Mouse (Mus musculus): ENCODE results near the gene Slc12a1. TPM values are rescaled to one million over a fixed set of nuclear protein-coding genes. Genes with fewer than 3 reads are reported as not detected.

Slc12a1 gene
- polyA plus RNA-seq, 1 experiment from 2014 or later: not detected

- DNase-seq (ENCODE audit: low spot score): no peak
- Histone ChIP-seq H3K9me3 (no peaks in the 10 kb centered on the region), H3K27me3 (ENCODE audit: insufficient read depth, poor library complexity, severe bottlenecking) (no peaks in the 10 kb centered on the region), H3K4me3 (no peak overlapping the region), H3K36me3 (no peaks in the 10 kb centered on the region), H3K27ac (no peak overlapping the region), H3K4me1 (no peaks in the 10 kb centered on the region)
- 84% methylated on average over 1 of the region's 1 CpGs for WGBS
Measured at GRCm38 (mm10) chr2:125218566-125218965, 66.3 kb downstream of the Slc12a1 start.

GRCm38 (mm10) chr2:125219268-125219667 is 67.0 kb downstream of the Slc12a1 start:
- WGBS: 69% methylated on average over 3 of the region's 3 CpGs
- Histone ChIP-seq H3K9me3 (no peaks in the 10 kb centered on the region), H3K36me3 (no peaks in the 10 kb centered on the region), H3K4me1 (no peaks in the 10 kb centered on the region), H3K27me3 (ENCODE audit: insufficient read depth, poor library complexity, severe bottlenecking) (no peaks in the 10 kb centered on the region), H3K4me3 (no peak overlapping the region), H3K27ac (no peak overlapping the region)
- DNase-seq (ENCODE audit: low spot score): no peak

- H3K36me3 ChIP-seq: no peaks in the 10 kb centered on the region
- 71% methylated on average over 1 of the region's 1 CpGs for WGBS
- no peak for DNase-seq (ENCODE audit: low spot score)
- no peaks in the 10 kb centered on the region for H3K4me1 ChIP-seq
- H3K9me3 ChIP-seq: no peaks in the 10 kb centered on the region
- no peak overlapping the region for H3K4me3 ChIP-seq
- no peaks in the 10 kb centered on the region for H3K27me3 ChIP-seq (ENCODE audit: insufficient read depth, poor library complexity, severe bottlenecking)
- no peak overlapping the region for H3K27ac ChIP-seq
Measured at GRCm38 (mm10) chr2:125221673-125222072, 69.4 kb downstream of the Slc12a1 start.

- 55% methylated on average over 11 of the region's 11 CpGs for WGBS
- no peak overlapping the region for H3K27ac ChIP-seq
- no peaks in the 10 kb centered on the region; the same call in 1 of the 2 replicates for H3K4me1 ChIP-seq
- no peak for DNase-seq (ENCODE audit: low spot score)
- no peak overlapping the region for H3K4me3 ChIP-seq
- no peaks in the 10 kb centered on the region for H3K9me3 ChIP-seq
- H3K36me3 ChIP-seq: no peaks in the 10 kb centered on the region
- no peaks in the 10 kb centered on the region for H3K27me3 ChIP-seq (ENCODE audit: insufficient read depth, poor library complexity, severe bottlenecking)
Measured at GRCm38 (mm10) chr2:125228472-125229409, 76.4 kb downstream of the Slc12a1 start.

GRCm38 (mm10) chr2:125232183-125232582 is 79.9 kb downstream of the Slc12a1 start:
- Histone ChIP-seq H3K27ac (no peak overlapping the region), H3K27me3 (ENCODE audit: insufficient read depth, poor library complexity, severe bottlenecking) (no peaks in the 10 kb centered on the region), H3K4me1 (no peaks in the 10 kb centered on the region; the same call in 1 of the 2 replicates), H3K36me3 (no peaks in the 10 kb centered on the region), H3K4me3 (no peak overlapping the region), H3K9me3 (no peaks in the 10 kb centered on the region)
- WGBS: 79% methylated on average over 4 of the region's 4 CpGs
- no peak for DNase-seq (ENCODE audit: low spot score)

- H3K27ac ChIP-seq: no peak overlapping the region
- 82% methylated on average over 2 of the region's 2 CpGs for WGBS
- H3K27me3 ChIP-seq (ENCODE audit: insufficient read depth, poor library complexity, severe bottlenecking): no peaks in the 10 kb centered on the region
- no peak overlapping the region for H3K4me3 ChIP-seq
- no peak for DNase-seq (ENCODE audit: low spot score)
- H3K9me3 ChIP-seq: no peaks in the 10 kb centered on the region
- no peaks in the 10 kb centered on the region for H3K36me3 ChIP-seq
- no peaks in the 10 kb centered on the region; the same call in 1 of the 2 replicates for H3K4me1 ChIP-seq
Measured at GRCm38 (mm10) chr2:125233537-125233936, 81.2 kb downstream of the Slc12a1 start.

GRCm38 (mm10) chr2:125234049-125234448 is 81.7 kb downstream of the Slc12a1 start:
- Histone ChIP-seq H3K27ac (no peak overlapping the region), H3K4me1 (no peaks in the 10 kb centered on the region; the same call in 1 of the 2 replicates), H3K9me3 (no peaks in the 10 kb centered on the region), H3K36me3 (no peaks in the 10 kb centered on the region), H3K4me3 (no peak overlapping the region), H3K27me3 (ENCODE audit: insufficient read depth, poor library complexity, severe bottlenecking) (no peaks in the 10 kb centered on the region)
- 80% methylated on average over 2 of the region's 2 CpGs for WGBS
- DNase-seq (ENCODE audit: low spot score): no peak

GRCm38 (mm10) chr2:125245545-125246285 is 93.4 kb downstream of the Slc12a1 start:
- peak; percentile 16 for DNase-seq (ENCODE audit: low spot score)
- 92% methylated on average over 3 of the region's 3 CpGs for WGBS
- H3K4me1 ChIP-seq: peaks cover 16% of the 10 kb centered on the region; the same call in 1 of the 2 replicates
- peaks cover 12% of the 10 kb centered on the region for H3K36me3 ChIP-seq
- H3K27me3 ChIP-seq (ENCODE audit: insufficient read depth, poor library complexity, severe bottlenecking): no peaks in the 10 kb centered on the region
- H3K9me3 ChIP-seq: no peaks in the 10 kb centered on the region
- H3K27ac ChIP-seq: peak overlapping the region; percentile 96; the same call in 1 of the 2 replicates
- no peak overlapping the region for H3K4me3 ChIP-seq

GRCm38 (mm10) chr2:125246669-125247068 is 94.4 kb downstream of the Slc12a1 start:
- Histone ChIP-seq H3K4me3 (peak overlapping the region; percentile 86), H3K27me3 (ENCODE audit: insufficient read depth, poor library complexity, severe bottlenecking) (no peaks in the 10 kb centered on the region), H3K9me3 (no peaks in the 10 kb centered on the region), H3K36me3 (peaks cover 21% of the 10 kb centered on the region), H3K4me1 (peaks cover 16% of the 10 kb centered on the region; the same call in 1 of the 2 replicates), H3K27ac (peak overlapping the region; percentile 96)
- WGBS: 20% methylated on average over 9 of the region's 9 CpGs
- peak; percentile 61 for DNase-seq (ENCODE audit: low spot score)

- DNase-seq (ENCODE audit: low spot score): peak; percentile 98
- WGBS: under 1% methylated on average over 95 of the region's 96 CpGs
- no peaks in the 10 kb centered on the region for H3K9me3 ChIP-seq
- peak within 1 kb of the TSS; percentile 96 for H3K27ac ChIP-seq
- H3K4me3 ChIP-seq: peak within 1 kb of the TSS; percentile 86
- no peaks in the 10 kb centered on the region for H3K27me3 ChIP-seq (ENCODE audit: insufficient read depth, poor library complexity, severe bottlenecking)
- peaks cover 27% of the 10 kb centered on the region for H3K36me3 ChIP-seq
- H3K4me1 ChIP-seq: peaks cover 16% of the 10 kb centered on the region; the same call in 1 of the 2 replicates
Measured at GRCm38 (mm10) chr2:125247108-125247961, 95.0 kb downstream of the Slc12a1 start, which contains the start of gene Dut. Gene Dut, plus strand, starts transcription at chr2:125247190.

GRCm38 (mm10) chr2:125247962-125248235 is 95.6 kb downstream of the Slc12a1 start:
- peaks cover 32% of the 10 kb centered on the region for H3K36me3 ChIP-seq
- peak overlapping the region; percentile 86 for H3K4me3 ChIP-seq
- H3K27me3 ChIP-seq (ENCODE audit: insufficient read depth, poor library complexity, severe bottlenecking): no peaks in the 10 kb centered on the region
- H3K9me3 ChIP-seq: no peaks in the 10 kb centered on the region
- DNase-seq (ENCODE audit: low spot score): no peak
- WGBS: under 1% methylated on average over 9 of the region's 9 CpGs
- peaks cover 16% of the 10 kb centered on the region; the same call in 1 of the 2 replicates for H3K4me1 ChIP-seq
- peak overlapping the region; percentile 96 for H3K27ac ChIP-seq

GRCm38 (mm10) chr2:125248256-125248655 is 96.0 kb downstream of the Slc12a1 start:
- peak; percentile 70 for DNase-seq (ENCODE audit: low spot score)

More at GRCm38 (mm10) chr2:125248256-125248655, 96.0 kb downstream of the Slc12a1 start:
- H3K4me1 ChIP-seq: peaks cover 16% of the 10 kb centered on the region; the same call in 1 of the 2 replicates
- WGBS: under 1% methylated on average over 8 of the region's 8 CpGs
- no peaks in the 10 kb centered on the region for H3K27me3 ChIP-seq (ENCODE audit: insufficient read depth, poor library complexity, severe bottlenecking)
- peak overlapping the region; percentile 96 for H3K27ac ChIP-seq
- H3K4me3 ChIP-seq: peak overlapping the region; percentile 86
- H3K36me3 ChIP-seq: peaks cover 35% of the 10 kb centered on the region
- H3K9me3 ChIP-seq: no peaks in the 10 kb centered on the region

Measured in heart, embryonic 10.5 days (tissue).